Mouse (Mus musculus): ENCODE data around the gene Mtor.

Gene Mtor

GRCm38 (mm10) chr4:148448179-148448852 is at the start of gene Mtor:
Gene Mtor (plus strand): TSS chr4:148448611.
- DNase-seq, result peak; percentile 87 to 90

GRCm38 (mm10) chr4:148399437-148400094 is 48.8 kb upstream of the Mtor start:
- DNase-seq, result no peak

- DNase-seq, result peak in 1 of 2 experiments; percentile 7
These were observed 45.0 kb upstream of the Mtor start for GRCm38 (mm10) chr4:148403402-148403801.

GRCm38 (mm10) chr4:148404748-148405147 is 43.7 kb upstream of the Mtor start:
- DNase-seq, result no peak

GRCm38 (mm10) chr4:148405255-148405788 is 43.1 kb upstream of the Mtor start:
- no peak for DNase-seq

GRCm38 (mm10) chr4:148408256-148408975 is 40.0 kb upstream of the Mtor start:
- no peak for DNase-seq

GRCm38 (mm10) chr4:148415575-148415974 is 32.8 kb upstream of the Mtor start:
- no peak for DNase-seq

- DNase-seq, result no peak
These were observed 31.3 kb upstream of the Mtor start for GRCm38 (mm10) chr4:148417074-148417526.

- DNase-seq, result no peak
These were observed 30.9 kb upstream of the Mtor start for GRCm38 (mm10) chr4:148417559-148417958.

GRCm38 (mm10) chr4:148426950-148427850 is 21.2 kb upstream of the Mtor start:
- DNase-seq, result no peak

- no peak for DNase-seq
These were observed 19.9 kb upstream of the Mtor start for GRCm38 (mm10) chr4:148428544-148428943.

GRCm38 (mm10) chr4:148429121-148429520 is 19.3 kb upstream of the Mtor start:
- DNase-seq, result no peak

GRCm38 (mm10) chr4:148429686-148430085 is 18.7 kb upstream of the Mtor start:
- peak; percentile 79 to 81 for DNase-seq

GRCm38 (mm10) chr4:148430880-148431519 is 17.4 kb upstream of the Mtor start:
- no peak for DNase-seq

- DNase-seq, result no peak
These were observed 15.9 kb upstream of the Mtor start for GRCm38 (mm10) chr4:148432488-148432887.

- no peak for DNase-seq
These were observed 15.1 kb upstream of the Mtor start for GRCm38 (mm10) chr4:148433336-148433735.

- DNase-seq, result no peak
These were observed 14.6 kb upstream of the Mtor start for GRCm38 (mm10) chr4:148433813-148434212.

- DNase-seq, result no peak
These were observed 13.9 kb upstream of the Mtor start for GRCm38 (mm10) chr4:148434554-148434953.

- no peak for DNase-seq
These were observed 13.3 kb upstream of the Mtor start for GRCm38 (mm10) chr4:148435106-148435505.

GRCm38 (mm10) chr4:148435657-148436330 is 12.6 kb upstream of the Mtor start:
- DNase-seq, result no peak

GRCm38 (mm10) chr4:148441931-148442330 is 6.5 kb upstream of the Mtor start:
- DNase-seq, result no peak
